In genomic region chr9:46014251-46014681, GRCm38 (mm10) we compare ENCODE assay signal across 8 mouse cellular contexts. TPM values are rescaled to one million over a fixed set of nuclear protein-coding genes. Genes with fewer than 3 reads are reported as not detected.
DNase-seq lines count a peak whose midpoint lies in the region; ATAC-seq and TF ChIP-seq lines count a peak whose summit lies in the region.

No protein-coding gene starts in this region.

- no peak for TF ChIP-seq EP300 in MEL (IDR thresholded peaks at IDR 0.05; ENCODE audit: low read depth in 1 of 2, low read length in 2 of 2)

- no peaks in the 10 kb centered on the region for H3K9me3 ChIP-seq in MEL (replicated peaks; ENCODE audit: insufficient read depth, low read length)
- H3K9me3 ChIP-seq in forebrain, embryonic 12.5 days: no peaks in the 10 kb centered on the region
- no peaks in the 10 kb centered on the region for H3K9me3 ChIP-seq in hindbrain, embryonic 10.5 days

- H3K4me1 ChIP-seq in MEL (ENCODE audit: control insufficient read depth in 1 of 2, insufficient read depth in 2 of 2, low read length in 2 of 2): peaks cover 7 to 23% of the 10 kb centered on the region in 2 experiments
- peaks cover 47% of the 10 kb centered on the region for H3K4me1 ChIP-seq in forebrain, embryonic 12.5 days
- H3K4me1 ChIP-seq in hindbrain, embryonic 10.5 days (replicated peaks): peaks cover 49% of the 10 kb centered on the region

- H3K4me2 ChIP-seq in forebrain, embryonic 12.5 days: peak overlapping the region; percentile 79

- H3K79me2 ChIP-seq in MEL (ENCODE audit: control insufficient read depth, insufficient read depth, low read length, poor library complexity) (peaks cover 66% of the 10 kb centered on the region), macrophage (ENCODE audit: inconsistent target) (peaks cover 62% of the 10 kb centered on the region)

- H3K9ac ChIP-seq in MEL (ENCODE audit: control insufficient read depth, low read depth, low read length, poor library complexity, severe bottlenecking): peak overlapping the region; percentile 99
- H3K9ac ChIP-seq in forebrain, embryonic 12.5 days: no peak overlapping the region

- under 1% methylated on average over 10 of the region's 10 CpGs for WGBS in forebrain, embryonic 12.5 days
- 1% methylated on average over 10 of the region's 10 CpGs for WGBS in hindbrain, embryonic 10.5 days
- WGBS in macrophage (ENCODE audit: missing documents): 4% methylated on average over 10 of the region's 10 CpGs

- no peak; the same call in 1 of the 2 replicates for TF ChIP-seq RAD21 in MEL (IDR thresholded peaks at IDR 0.05; ENCODE audit: low read depth, low read length)

- H3K4me3 ChIP-seq in MEL (ENCODE audit: control insufficient read depth in 1 of 2, insufficient read depth in 1 of 2, low read depth in 2 of 2, low read length in 2 of 2) (peak overlapping the region; percentile 90 to 93), macrophage (ENCODE audit: inconsistent target) (peak overlapping the region; percentile 67)
- peak overlapping the region; percentile 95 for H3K4me3 ChIP-seq in forebrain, embryonic 12.5 days (replicated peaks)
- H3K4me3 ChIP-seq in hindbrain, embryonic 10.5 days: peak overlapping the region; percentile 86

- DNase-seq in MEL (ENCODE audit: low read depth, low spot score): peak; percentile 86
- DNase-seq in brain, adult 2 months (ENCODE audit: low read depth, low spot score): peak; percentile 82
- DNase-seq in hindbrain, embryonic 10.5 days (ENCODE audit: low spot score): peak; percentile 53
- DNase-seq in layer of hippocampus, postnatal 25 days (ENCODE audit: extremely low spot score in 1 of 2, low spot score in 1 of 2): peak; percentile 23 to 52
- peak; percentile 34 to 56 for DNase-seq in right cerebral cortex, adult 2 months (ENCODE audit: low spot score in 2 of 2)

- no peak for ATAC-seq in forebrain, embryonic 12.5 days (ENCODE audit: low FRiP score)
- ATAC-seq in inflammation-experienced regulatory T-cells, adult 6 months: no peak

- peaks cover 8 to 42% of the 10 kb centered on the region in 2 experiments for H3K36me3 ChIP-seq in MEL (ENCODE audit: control insufficient read depth in 1 of 2, insufficient read depth in 2 of 2, low read length in 2 of 2)
- H3K36me3 ChIP-seq in forebrain, embryonic 12.5 days (replicated peaks): no peaks in the 10 kb centered on the region
- H3K36me3 ChIP-seq in hindbrain, embryonic 10.5 days: peaks cover 13% of the 10 kb centered on the region
- no peaks in the 10 kb centered on the region for H3K36me3 ChIP-seq in macrophage (ENCODE audit: inconsistent target)

- peak in 1 of 2 experiments; percentile 51; a peak in 1 of 4 replicates for TF ChIP-seq POLR2A in MEL (IDR thresholded peaks at IDR 0.05; ENCODE audit: control insufficient read depth in 1 of 2, insufficient read depth in 1 of 2, low read depth in 1 of 2, low read length in 2 of 2, poor library complexity in 1 of 2)

- peak overlapping the region; percentile 66 for H3K27ac ChIP-seq in MEL (ENCODE audit: control insufficient read depth, low read depth, low read length)
- no peak overlapping the region for H3K27ac ChIP-seq in forebrain, embryonic 12.5 days
- H3K27ac ChIP-seq in hindbrain, embryonic 10.5 days: peak overlapping the region; percentile 37
- peak overlapping the region; percentile 53 for H3K27ac ChIP-seq in macrophage

- no peaks in the 10 kb centered on the region for H3K27me3 ChIP-seq in MEL (ENCODE audit: control insufficient read depth in 1 of 2, insufficient read depth in 2 of 2, low read length in 2 of 2)
- peaks cover 4% of the 10 kb centered on the region; the same call in 1 of the 2 replicates for H3K27me3 ChIP-seq in forebrain, embryonic 12.5 days
- H3K27me3 ChIP-seq in hindbrain, embryonic 10.5 days (ENCODE audit: insufficient read depth, poor library complexity, severe bottlenecking): no peaks in the 10 kb centered on the region

- peak; percentile 12 to 58 (median 54); a peak in 5 of 6 replicates for TF ChIP-seq CTCF in MEL (IDR thresholded peaks at IDR 0.05 in 2 of 3, conservative IDR thresholded peaks at IDR 0.05 in 1 of 3; ENCODE audit: control insufficient read depth in 1 of 3, insufficient read depth in 1 of 3, low read depth in 2 of 3, low read length in 3 of 3, poor library complexity in 1 of 3, severe bottlenecking in 1 of 3)

TF ChIP-seq in MEL, 35 proteins besides CTCF, POLR2A, EP300 and RAD21 (continues in another document):
- no peak for TF ChIP-seq ZMIZ1 (IDR thresholded peaks at IDR 0.05; ENCODE audit: low read depth, low read length)
- peak; percentile 71 for TF ChIP-seq MXI1 (IDR thresholded peaks at IDR 0.05; ENCODE audit: low read depth, low read length)
- TF ChIP-seq TBP (IDR thresholded peaks at IDR 0.05; ENCODE audit: low read depth, low read length): peak; percentile 51; the same call in 1 of the 2 replicates
- TF ChIP-seq MAZ (IDR thresholded peaks at IDR 0.05; ENCODE audit: low read depth, low read length): peak; percentile 60; the same call in 1 of the 2 replicates
- peak; percentile 43; the same call in 1 of the 2 replicates for TF ChIP-seq BHLHE40 (IDR thresholded peaks at IDR 0.05; ENCODE audit: borderline replicate concordance, low read depth, low read length)
- peak; percentile 60; the same call in 1 of the 2 replicates for TF ChIP-seq HCFC1 (IDR thresholded peaks at IDR 0.05; ENCODE audit: low read depth, low read length)
- TF ChIP-seq USF2 (IDR thresholded peaks at IDR 0.05; ENCODE audit: borderline replicate concordance in 1 of 2, insufficient read depth in 1 of 2, low read depth in 1 of 2, low read length in 2 of 2): no peak
- no peak for TF ChIP-seq POLR2AphosphoS2 (IDR thresholded peaks at IDR 0.05; ENCODE audit: low read length)
- TF ChIP-seq MAX (IDR thresholded peaks at IDR 0.05; ENCODE audit: low read length): peak; percentile 38; the same call in 1 of the 2 replicates
- 0 out of 2 replicates have a peak, but pooled peaks have one; percentile 32 for TF ChIP-seq USF1 (IDR thresholded peaks at IDR 0.05; ENCODE audit: low read depth, low read length)
- no peak for TF ChIP-seq ELF1 (IDR thresholded peaks at IDR 0.05; ENCODE audit: low read depth, low read length)
- no peak for TF ChIP-seq ZNF384 (IDR thresholded peaks at IDR 0.05; ENCODE audit: low read depth, low read length)
- peak; percentile 85 for TF ChIP-seq SIN3A (IDR thresholded peaks at IDR 0.05; ENCODE audit: low read length)
- TF ChIP-seq JUND (IDR thresholded peaks at IDR 0.05; ENCODE audit: low read depth, low read length): no peak
- TF ChIP-seq UBTF (IDR thresholded peaks at IDR 0.05; ENCODE audit: borderline replicate concordance, insufficient read depth, low read depth, low read length): peak; percentile 75; the same call in 1 of the 2 replicates
- peak; percentile 29 for TF ChIP-seq SMC3 (IDR thresholded peaks at IDR 0.05; ENCODE audit: low read depth, low read length)
- TF ChIP-seq POLR2AphosphoS5 (IDR thresholded peaks at IDR 0.05; ENCODE audit: borderline replicate concordance, low read depth, low read length): no peak
- TF ChIP-seq MYB (IDR thresholded peaks at IDR 0.05; ENCODE audit: low read depth, low read length): no peak

RNA-seq across cellular contexts. Expression of gene Sik3, which starts 1.6 kb away (rescaled TPM):
- 63.3 and 78.7 TPM in 2 replicates for total RNA-seq in MEL (2012; rRNA removed)
- polyA plus RNA-seq in MEL (2012; ENCODE audit: insufficient read depth in 1 of 2, insufficient read length in 2 of 2, low read depth in 1 of 2, low replicate concordance in 2 of 2, missing spikeins in 1 of 2) (100 to 1,000 TPM in 1 of 2 experiments, not detected in 1; 111 TPM), macrophage (2018) (23.4 to 34.1 TPM (median 27.7 TPM) in 3 replicates)
- polyA plus RNA-seq in forebrain, embryonic 12.5 days (2016; fragmentation: Nextera tagmentation; extraction: Ambion mirVana): 5.9 and 9.8 TPM in 2 replicates
- 6.1 and 7.1 TPM in 2 replicates for polyA plus RNA-seq in hindbrain, embryonic 10.5 days (2016; fragmentation: Nextera tagmentation; extraction: Ambion mirVana)
- 100 to 1,000 TPM; 136 to 138 TPM for total RNA-seq in layer of hippocampus, postnatal 25 days (2021)
- total RNA-seq in macrophage (2018; cell fraction: chromatin; rRNA removed): 100 to 1,000 TPM in 1 of 26 experiments, 10 to 100 TPM in 25; 48.0 to 104 (median 68.7) TPM
- total RNA-seq in macrophage (2018; cell fraction: cytosol; rRNA removed): 10 to 100 TPM; 28.5 to 38.5 (median 33.2) TPM
- total RNA-seq in macrophage (2018; cell fraction: nucleus; rRNA removed): 100 to 1,000 TPM in 1 of 26 experiments, 10 to 100 TPM in 25; 34.7 to 106 (median 47.5) TPM
- polyA plus RNA-seq in inflammation-experienced regulatory T-cells, adult 6 months (2017; shearing (Covaris generic)): 10 to 100 TPM; 11.0 to 13.9 (median 11.5) TPM

RNA-seq across cellular contexts. Expression of gene Pafah1b2, which starts 1.8 kb away (rescaled TPM):
- 125 and 127 TPM in 2 replicates for total RNA-seq in MEL (2012; rRNA removed)
- 100 to 1,000 TPM; 131 to 178 TPM for polyA plus RNA-seq in MEL (2012; ENCODE audit: insufficient read depth in 1 of 2, insufficient read length in 2 of 2, low read depth in 1 of 2, low replicate concordance in 2 of 2, missing spikeins in 1 of 2)
- polyA plus RNA-seq in forebrain, embryonic 12.5 days (2016; fragmentation: Nextera tagmentation; extraction: Ambion mirVana): 298 and 341 TPM in 2 replicates
- 275 and 282 TPM in 2 replicates for polyA plus RNA-seq in hindbrain, embryonic 10.5 days (2016; fragmentation: Nextera tagmentation; extraction: Ambion mirVana)
- 100 to 1,000 TPM; 212 to 221 TPM for total RNA-seq in layer of hippocampus, postnatal 25 days (2021)
- 10 to 100 TPM; 18.0 to 72.1 (median 46.9) TPM for total RNA-seq in macrophage (2018; cell fraction: chromatin; rRNA removed)
- total RNA-seq in macrophage (2018; cell fraction: cytosol; rRNA removed): 10 to 100 TPM; 40.4 to 64.0 (median 54.2) TPM
- 10 to 100 TPM; 20.5 to 64.1 (median 40.6) TPM for total RNA-seq in macrophage (2018; cell fraction: nucleus; rRNA removed)
- 39.7 to 51.8 TPM (median 44.3 TPM) in 3 replicates for polyA plus RNA-seq in macrophage (2018)
- 10 to 100 TPM; 58.6 to 75.2 (median 67.0) TPM for polyA plus RNA-seq in inflammation-experienced regulatory T-cells, adult 6 months (2017; shearing (Covaris generic))

RNA-seq across cellular contexts. Expression of gene Sidt2, which starts 59.2 kb away (rescaled TPM):
- total RNA-seq in MEL (2012; rRNA removed): 22.4 and 27.0 TPM in 2 replicates
- polyA plus RNA-seq in MEL (2012; ENCODE audit: insufficient read depth in 1 of 2, insufficient read length in 2 of 2, low read depth in 1 of 2, low replicate concordance in 2 of 2, missing spikeins in 1 of 2): 10 to 100 TPM in 1 of 2 experiments, not detected in 1; 71.8 TPM
- 26.8 and 30.7 TPM in 2 replicates for polyA plus RNA-seq in forebrain, embryonic 12.5 days (2016; fragmentation: Nextera tagmentation; extraction: Ambion mirVana)
- 26.3 and 28.3 TPM in 2 replicates for polyA plus RNA-seq in hindbrain, embryonic 10.5 days (2016; fragmentation: Nextera tagmentation; extraction: Ambion mirVana)
- 10 to 100 TPM; 89.2 to 97.9 TPM for total RNA-seq in layer of hippocampus, postnatal 25 days (2021)
- 100 to 1,000 TPM in 23 of 26 experiments, 10 to 100 TPM in 3; 72.4 to 298 (median 167) TPM for total RNA-seq in macrophage (2018; cell fraction: chromatin; rRNA removed)
- 100 to 1,000 TPM in 13 of 26 experiments, 10 to 100 TPM in 13; 44.5 to 165 (median 81.6) TPM for total RNA-seq in macrophage (2018; cell fraction: cytosol; rRNA removed)
- 100 to 1,000 TPM in 13 of 26 experiments, 10 to 100 TPM in 13; 65.9 to 220 (median 115) TPM for total RNA-seq in macrophage (2018; cell fraction: nucleus; rRNA removed)
- polyA plus RNA-seq in macrophage (2018): 48.8 to 139 TPM (median 91.4 TPM) in 3 replicates
- 10 to 100 TPM; 27.0 to 48.9 (median 35.8) TPM for polyA plus RNA-seq in inflammation-experienced regulatory T-cells, adult 6 months (2017; shearing (Covaris generic))
